Mouse (Mus musculus): ENCODE measurements around the gene Akap13.
A peak's percentile ranks its signal among the peaks of the same experiment; 100 is the strongest.

The Akap13 gene

DNA sequence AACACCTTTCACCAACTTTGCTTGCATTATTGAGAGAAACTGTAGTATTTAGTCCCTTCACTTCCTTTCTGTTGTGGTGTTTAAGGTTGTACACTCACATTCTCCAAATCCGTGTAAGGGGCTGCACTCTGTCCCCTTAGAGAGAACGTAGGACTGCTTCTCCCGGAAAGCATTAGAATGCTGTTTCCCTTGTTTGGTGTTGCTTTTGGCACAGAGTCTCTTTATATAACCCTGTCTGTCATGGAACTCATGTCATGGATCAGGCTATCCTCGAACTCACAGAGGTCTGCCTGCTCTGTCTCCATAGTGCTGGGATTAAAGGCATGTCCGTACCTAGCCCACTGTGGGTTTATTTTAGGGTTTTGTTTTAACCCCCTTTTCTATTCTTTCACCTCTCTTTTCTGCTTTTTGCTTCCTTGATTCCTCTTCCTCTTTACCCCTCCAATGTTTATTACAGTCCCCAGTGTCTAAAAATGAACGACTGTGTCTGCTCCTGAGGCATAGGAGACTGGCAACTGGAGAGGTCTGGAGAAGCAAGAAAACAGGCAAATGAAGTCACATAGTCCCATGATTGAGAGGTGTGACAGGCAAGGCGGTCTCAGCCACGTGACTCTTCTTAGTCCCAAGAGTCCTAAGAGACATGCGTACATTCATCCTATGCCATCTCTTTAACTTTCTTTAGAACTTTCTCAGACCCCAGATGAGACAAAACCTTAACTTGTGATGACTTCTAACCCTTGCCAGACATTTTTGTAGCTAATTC, 186.3 kb downstream of the Akap13 start:
- DNase-seq: no peak

DNA sequence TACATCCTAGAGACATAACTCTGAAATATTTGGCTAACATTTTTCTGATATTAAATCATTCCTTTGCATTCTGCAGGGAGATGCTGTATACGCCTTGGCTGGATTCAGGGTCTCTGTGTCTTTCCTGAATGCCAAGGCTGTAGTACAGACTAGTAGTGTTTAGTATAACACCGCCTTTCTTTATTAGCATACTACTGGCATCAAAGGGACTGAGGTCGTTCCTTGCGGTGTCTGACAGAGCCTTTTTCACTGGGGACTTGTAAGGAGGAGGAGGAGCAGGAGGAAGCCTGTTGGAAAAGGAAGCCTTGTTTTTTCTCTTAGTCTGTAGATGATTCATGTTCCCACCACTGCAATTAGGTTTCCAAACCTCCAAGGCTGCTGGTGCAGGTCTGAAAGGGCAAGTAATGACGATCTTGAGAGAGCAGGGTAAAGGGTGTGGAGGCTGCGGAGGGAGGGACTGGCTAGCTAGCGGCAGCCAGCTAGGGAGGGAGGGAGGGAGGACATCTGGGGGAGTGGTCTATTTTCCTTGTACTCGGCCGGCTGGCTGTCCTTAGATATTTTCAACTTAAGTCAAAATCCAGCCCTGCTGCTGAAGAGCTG, 186.9 kb downstream of the Akap13 start:
- DNase-seq: peak; percentile 56

DNA sequence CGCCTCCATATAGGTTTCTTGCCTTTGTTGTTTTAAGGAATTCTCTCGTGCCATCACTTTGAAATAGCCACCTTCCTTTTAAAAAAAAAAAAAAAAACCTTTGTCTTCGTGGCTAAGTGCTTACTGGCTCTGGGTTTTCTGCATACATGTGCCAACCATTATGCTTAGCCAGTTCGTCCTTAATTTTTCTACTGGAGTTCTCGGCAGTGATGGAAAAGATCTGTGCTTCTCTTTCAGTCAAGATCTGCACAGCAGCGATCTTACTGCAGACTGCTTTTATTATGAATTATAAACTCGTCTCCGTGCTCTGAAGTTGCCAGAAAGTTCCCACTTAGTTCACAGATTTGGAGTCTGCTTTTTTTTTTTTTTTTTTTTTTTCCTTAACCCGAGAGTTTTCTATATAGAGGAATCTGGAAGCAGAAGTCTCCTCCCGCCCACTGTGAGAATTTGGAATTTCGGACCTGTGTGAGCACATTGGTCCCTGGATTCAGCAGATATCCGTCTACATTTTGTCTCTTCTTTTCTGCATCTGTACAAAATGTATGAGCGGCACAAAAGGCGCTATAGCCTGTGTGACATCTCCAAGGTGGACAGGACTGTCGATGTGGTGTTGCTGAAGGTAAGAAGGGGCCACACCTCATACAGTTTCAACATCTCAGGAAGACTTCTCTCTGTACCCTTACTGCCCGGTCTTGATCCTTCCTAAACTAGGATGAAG, 187.7 kb downstream of the Akap13 start:
- DNase-seq: no peak

DNA sequence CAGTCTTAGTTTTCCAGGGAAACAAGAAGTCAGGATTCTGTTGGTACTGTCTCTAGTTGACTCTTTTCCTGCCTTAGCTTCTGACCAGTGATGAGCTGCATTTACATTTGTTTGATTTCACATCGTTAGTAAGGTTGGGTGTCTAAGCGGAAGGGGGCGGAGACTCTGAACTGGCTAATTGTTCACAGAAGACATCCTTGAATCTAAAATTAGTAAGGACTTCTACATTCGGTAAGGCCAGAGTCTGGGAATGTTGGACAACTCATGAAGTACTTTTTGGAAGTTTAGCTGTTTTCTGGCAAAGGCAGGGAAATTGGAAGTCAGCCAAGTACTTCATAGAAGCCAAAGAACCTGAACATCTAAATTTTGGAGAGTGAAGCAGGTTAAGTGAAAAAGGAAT, 188.7 kb downstream of the Akap13 start:
- no peak for DNase-seq

DNA sequence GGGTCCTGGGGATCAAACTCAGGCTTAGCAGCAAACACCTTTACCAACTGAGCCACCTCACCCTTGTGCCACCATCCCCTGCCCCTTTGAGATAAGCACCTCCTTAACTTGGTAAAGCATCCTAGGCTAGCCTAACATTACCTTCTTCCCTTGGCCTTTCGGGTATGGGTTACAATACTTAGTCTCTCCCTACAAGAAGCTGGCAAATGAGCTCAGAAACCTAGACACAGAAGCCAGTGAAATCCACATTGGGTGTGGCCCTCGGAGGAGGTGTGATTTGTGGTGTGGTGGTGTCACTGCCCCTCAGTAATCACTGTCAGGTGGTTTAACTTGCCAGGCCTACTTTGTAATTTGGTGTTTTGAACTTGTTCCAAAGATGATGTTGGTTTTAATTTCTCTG, 189.3 kb downstream of the Akap13 start:
- no peak for DNase-seq

DNA sequence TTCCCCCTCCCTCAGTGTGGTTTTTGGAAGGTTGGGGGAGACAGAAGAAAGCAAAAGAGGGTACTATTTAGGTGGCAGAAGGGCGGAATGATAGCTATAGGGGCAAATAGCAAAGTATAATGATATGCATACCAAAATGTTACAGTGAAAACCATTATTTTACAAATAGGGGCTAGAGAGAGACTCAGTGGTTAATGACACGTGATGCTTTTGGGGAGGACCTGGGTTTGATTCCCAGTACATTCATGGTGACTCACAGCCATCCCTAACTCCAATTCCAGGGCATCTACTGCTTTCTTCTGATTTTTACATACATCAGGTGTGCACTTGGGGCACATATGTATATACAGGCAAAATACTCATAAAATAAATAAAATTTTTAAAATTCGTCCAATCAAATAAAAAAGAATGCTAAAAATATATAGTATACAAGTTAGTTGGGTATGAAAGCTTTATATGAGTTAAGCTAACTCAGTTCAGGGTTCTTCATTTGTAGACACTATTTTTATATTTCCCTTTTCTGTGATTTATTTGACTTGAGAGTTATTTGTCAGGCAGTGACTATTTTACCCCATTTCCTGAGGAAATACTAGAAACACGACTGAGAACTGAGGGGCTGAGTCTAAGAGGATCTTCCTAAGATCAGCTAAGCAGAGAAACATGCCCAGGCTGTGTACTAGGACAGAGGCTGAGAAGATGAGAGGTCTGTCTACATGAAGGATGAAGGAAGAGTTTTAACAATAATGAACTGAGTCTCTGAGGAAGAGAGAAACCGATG, 190.0 kb downstream of the Akap13 start:
- no peak for DNase-seq

DNA sequence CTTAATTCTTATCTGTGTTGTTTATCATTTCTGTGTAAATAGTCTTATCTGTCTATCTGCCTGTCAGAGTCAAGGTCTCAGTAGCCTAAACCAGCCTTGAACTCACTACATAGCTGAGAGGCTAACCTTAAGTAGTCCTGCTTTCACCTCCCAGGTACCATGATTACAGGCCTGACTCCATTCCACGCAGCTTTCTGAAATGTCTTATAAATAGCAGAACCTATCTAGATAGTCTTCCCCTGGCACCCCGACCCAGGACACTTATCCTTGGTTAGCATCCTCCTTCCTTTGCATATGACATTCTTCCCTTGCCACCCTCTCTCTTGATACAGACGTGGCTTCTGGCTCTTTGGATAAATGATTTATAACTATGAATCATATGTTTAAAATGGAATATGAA, 192.7 kb downstream of the Akap13 start:
- DNase-seq: no peak

DNA sequence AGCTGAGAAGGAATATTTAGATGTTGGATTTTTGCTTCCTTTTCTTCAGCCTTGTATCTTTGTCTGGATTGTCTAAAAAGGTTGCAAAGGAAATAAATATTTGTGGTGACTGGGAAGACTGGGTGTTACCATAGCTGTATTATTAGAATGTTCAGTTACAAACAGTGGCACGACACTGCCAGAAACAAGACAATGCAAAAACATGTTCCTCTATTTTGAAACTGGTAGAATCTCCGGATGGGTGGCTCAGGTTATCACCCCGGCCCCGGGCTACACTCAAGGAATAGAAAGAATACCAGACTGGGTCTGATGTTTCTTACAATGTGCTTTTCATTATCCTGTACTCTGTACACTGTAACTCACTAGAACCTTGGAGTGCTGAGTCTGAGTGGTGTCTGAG, 193.6 kb downstream of the Akap13 start:
- DNase-seq: no peak

DNA sequence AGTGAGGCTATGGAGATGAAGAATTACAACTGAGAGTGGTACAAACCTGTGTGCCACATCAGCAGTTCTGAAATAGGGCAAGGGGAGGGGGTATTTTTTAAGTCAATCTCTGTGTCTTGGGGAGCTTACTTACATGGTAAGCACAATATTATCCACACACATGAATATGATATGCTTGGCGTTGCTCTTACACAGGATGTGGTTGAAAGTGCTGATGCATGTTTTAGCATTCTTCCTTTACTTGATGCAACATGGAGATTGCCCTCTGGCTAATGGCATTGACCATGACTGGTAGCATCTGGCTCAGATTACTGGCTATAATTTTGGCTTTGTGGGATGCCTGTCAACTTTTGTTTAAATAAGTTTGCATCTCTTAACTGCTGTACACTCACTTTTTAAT, 194.6 kb downstream of the Akap13 start:
- DNase-seq: no peak

DNA sequence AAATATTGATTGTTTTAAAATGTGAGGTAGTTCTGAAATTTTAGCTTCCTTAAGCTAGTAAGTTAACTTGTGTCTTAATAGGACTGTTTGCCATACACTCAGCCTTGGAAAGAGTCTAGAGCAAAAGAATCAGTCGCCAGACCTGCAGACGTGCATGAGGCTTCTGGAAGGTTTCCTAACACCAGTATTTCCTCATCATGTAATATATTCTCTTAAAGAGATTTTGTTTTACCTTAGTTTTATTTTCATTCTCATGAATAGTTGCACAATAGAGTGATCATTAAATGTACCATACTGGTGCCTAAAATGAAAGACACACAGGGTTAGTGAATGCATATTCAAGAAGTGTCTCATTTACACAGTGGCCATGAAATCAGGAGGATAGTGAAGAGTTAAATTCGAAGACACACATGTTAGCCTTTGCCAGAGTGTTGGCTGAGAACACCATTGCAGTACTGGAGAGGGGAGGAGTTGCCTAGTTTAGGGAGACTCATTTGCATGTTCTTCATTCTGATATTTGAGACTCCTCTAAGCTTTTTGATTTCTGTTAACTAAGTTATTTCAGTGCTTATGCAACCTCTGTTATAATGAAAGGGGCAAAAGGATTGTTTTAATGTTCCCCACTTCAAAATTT, 198.5 kb downstream of the Akap13 start:
- no peak for DNase-seq

DNA sequence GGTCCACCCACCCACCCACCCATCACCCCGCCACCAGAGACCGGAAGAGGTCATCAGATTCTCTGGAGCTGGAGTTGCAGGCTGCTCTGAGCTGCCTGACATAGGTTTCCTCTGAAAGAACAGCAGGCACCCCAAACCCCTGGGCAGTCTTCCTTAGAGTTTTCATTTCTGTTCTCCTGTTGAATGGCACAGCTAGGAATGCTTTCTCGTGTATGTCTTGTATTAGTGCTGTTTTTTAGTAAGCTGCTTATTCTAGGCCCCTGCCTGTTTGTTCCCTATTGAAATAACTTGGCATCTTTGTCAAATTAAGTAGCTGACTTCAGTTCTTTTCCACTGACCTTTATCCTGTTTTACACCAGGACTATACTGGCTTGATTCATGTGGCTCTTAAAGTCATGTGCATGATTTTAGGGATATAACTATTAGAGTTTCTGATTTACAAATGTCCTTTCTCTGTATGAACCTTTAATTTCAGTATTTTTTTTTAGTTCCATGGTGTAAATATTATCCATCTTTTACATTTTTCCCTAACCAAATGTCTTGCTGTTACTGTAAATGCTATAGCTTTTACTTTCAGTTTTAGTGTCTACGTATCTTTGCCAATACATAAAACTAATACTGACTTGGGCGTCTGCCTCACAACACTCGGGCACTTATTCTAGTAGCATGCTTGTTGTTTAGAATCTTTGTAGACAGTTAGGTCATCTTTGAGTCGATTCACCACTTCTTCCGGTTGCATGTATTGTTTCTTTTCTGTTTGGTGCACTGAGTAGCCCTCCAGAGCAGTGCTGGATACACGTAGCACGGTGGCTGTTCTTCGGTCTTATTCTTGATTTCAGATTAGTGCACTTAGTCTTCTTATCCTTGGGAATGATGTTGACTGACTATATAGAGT, 200.1 kb downstream of the Akap13 start:
- no peak for DNase-seq

DNA sequence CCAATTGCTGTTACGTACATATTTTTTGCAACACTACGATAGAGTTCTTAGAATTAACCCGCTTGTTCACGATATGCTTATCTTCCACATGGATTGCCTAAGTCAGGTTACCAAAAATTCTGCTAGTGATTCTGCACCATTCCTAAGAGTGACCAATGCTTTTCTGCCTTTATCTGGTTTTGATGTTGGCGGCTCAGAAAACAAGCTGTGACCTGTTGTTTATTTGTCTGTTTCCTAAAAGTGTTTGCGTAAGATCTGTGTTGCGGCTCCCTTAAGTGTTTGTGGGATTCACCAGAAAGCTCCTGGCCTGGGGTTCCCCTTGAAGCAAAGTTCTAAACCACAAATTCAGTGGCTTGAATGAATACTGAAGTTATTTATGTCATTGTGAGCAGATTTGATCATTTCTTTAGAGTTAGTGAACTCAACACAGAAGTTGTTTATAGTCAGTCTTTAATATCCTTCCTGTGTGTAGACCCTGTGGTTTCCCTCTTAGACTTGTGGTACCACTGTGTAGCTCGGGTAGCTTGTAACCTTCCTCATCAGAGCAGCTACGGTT, 201.0 kb downstream of the Akap13 start:
- no peak for DNase-seq

DNA sequence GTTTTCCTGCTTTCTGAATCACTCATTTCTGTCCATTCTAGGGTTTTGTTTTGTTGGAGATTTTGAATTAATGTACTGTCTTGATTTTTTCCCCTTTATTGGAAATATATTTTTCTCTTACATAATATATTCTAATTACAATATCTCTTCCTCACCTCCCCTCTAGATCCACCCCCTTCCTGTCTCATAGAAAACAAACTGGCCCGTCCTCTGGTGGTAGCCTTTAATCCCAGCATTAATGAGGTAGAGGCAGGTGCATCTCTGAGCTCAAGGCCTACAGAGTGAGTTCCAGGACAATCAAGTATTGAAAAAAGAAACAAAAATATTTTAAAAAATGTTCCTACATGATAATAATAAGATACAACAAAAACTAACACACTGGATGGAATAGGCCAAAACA, 201.6 kb downstream of the Akap13 start:
- DNase-seq: no peak

DNA sequence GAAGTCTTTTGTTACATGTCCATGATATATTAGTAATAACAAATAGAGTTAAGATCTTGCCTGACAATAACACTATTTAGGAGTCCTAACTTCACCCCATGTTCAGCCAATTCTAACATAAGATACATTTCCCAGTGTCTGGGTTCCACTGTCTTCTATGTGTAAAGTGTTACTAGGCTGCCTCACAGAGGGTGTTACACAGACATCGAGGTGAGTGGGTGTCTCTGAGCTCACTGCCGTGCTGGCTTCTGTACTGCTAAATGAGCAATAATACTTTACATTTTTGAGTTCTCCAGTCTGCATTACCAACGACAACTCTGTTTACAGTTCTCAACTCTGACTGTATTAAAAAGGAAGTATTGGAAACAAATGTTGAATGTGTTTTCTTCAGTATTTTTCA, 209.1 kb downstream of the Akap13 start:
- no peak for DNase-seq

DNA sequence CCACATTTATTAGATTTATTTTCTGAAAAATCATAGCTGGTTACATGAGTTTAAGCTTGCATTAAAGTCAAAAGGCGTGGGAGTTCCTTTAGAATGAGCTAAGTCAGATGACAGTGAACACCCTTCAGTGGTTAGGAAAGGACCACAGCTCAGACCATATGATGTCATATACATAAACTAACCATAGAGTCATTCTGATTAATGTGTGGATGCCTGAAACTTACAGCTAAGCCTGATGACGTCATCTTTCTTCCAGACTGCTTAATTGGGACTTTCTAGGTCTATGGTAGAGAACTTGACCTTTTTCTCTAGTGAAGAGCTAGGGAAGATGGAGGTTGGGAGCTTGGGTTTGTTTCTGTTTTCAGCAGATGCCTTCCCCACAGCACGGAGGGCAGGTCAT, 211.6 kb downstream of the Akap13 start:
- no peak for DNase-seq

DNA sequence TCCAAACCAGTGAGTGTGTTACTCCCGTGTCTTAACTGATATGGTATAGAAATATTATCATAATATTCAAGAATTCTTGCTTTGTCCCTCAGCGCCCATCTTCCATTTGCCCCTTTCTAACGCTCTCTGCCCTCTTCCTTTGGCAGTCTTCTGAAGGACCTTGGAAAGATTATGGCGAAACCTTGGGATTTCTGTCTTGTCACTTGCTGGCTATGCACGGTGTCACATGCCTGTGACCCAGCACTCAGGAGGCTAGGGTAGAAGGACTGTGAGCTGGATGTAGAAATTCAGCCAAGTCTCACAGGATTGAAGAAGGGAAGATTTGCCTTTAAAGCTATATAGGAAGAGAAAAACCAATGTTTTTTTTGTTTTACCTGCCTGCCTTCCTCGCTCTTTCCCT, 212.2 kb downstream of the Akap13 start:
- DNase-seq: no peak

DNA sequence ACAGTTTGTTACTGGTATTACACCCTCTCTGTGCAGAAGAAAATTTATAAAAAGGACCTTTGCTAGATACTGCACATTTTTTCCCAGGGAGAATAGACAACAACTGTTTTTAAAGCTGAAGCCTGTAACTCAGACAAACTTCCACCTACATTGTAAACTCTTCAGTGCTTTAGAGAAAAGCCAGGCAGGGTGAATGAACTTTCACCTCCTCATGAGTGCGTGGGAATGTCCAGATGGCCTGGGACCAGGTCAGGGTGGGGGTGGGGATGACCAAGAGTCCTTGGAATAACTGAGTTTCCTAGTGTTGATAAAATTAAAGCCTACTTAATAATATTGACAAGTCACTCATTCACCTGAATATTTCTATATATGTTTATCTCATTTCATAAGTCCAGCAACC, 213.1 kb downstream of the Akap13 start:
- no peak for DNase-seq

DNA sequence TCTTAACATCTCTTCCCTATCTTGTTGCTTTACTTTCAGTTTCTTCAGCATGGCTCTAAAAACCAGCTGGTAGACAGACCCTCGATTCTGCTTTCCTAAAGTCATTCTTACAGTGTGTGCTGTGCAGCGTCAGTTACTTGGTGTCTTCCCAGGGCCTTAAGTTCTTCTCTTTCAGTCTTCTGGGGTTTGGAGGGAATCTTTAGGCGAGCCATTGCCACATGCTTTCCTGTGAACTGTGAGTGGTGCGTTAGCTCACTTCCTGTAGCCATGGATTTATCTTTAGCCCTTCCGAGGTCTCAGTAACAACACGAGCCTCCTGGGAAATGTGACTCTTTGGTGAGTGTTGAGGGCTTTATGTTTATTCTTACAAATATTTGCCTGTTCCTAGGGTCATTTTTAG, 214.1 kb downstream of the Akap13 start:
- no peak for DNase-seq

DNA sequence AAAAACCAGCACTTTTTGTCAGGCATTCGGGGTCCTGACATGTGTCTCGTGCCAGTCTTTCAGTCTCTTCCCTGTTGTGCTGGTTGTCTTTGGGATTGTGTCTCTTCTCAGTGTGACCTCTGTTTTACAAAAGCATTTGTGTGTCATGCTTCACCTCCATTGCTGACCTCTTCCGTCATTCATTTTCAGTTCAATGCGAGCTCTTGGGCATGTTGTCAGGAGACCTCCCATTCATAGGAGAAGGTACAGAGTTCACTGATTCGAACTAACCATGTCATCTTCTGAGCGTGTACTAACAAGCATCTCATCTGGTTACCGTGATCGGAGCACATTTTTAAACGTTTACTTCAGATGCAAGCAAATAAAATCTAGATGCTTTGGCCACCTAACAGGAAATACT, 224.3 kb downstream of the Akap13 start:
- DNase-seq: no peak

DNA sequence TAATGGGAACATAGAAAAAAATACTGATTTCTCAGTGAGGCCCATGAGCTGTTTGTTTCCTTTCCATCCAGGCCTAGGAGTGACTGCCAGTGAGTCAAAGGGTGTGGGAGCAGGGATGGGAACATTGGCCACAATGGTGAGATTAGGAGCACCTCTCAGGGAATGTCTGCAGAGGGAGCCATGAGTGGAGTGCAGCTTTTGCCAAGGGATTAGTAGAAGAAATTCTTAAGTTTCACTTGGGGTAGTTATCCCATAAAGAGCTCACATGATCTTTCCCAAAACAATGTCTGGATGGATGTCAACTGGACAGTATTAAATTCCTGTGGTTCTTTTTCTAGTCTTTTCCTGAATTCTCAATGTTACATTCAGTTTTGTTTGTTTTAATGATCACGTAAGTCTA, 227.6 kb downstream of the Akap13 start:
- no peak for DNase-seq

DNA sequence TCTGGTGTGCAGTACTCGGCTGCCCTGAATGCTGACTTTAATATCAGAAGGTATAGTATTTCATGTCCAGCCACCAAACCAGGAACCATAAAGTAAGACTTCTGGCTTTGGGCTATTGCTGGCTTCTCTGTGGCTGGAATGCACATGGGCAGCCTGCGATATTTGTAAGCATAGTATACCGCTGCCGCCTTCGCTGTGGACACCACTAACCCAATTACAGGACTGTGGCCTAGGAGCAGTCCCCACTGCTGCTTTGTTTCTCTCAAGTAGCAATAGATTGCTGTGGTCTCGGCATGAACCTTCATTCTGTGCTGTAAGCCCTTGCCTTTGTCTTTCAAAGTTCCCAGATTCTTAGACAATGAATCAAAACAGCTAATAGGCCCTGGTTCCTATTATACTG, 228.1 kb downstream of the Akap13 start:
- no peak for DNase-seq

DNA sequence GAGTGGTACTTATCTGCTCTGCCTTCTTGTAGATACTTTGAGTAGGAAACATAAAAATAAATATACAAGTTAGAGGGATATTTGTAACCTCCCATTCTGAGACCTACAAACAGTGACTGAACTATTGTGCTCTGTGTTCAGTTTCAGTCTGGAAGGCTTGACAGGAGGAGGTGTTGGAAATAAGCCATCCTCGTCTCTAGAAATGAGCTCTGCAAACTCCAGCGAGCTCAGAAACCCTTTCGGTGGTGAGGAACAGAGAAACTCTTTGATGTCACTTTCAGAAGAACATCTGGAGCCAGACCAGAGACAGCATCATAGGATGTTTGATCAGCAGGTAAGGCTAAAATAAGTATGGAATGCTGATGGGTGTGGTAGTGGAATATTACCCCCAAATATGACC, 229.6 kb downstream of the Akap13 start:
- DNase-seq: no peak

Data from liver (tissue).